Mouse (Mus musculus) cerebellum, postnatal 10 days (tissue): ENCODE measurements at regions not wholly inside any gene's neighbourhood (a gene's known extent, or its start where the extent isn't known, plus 50 kb on each side); places are given as distances from the start of the nearest gene placed in this dataset.
A peak's percentile ranks its signal among the peaks of the same experiment; 100 is the strongest.

Experiments
- DNase-seq, 2 experiments: peaks; one replicate each; pipeline ENCODE4 v3.0.0; 2021; ENCODE audit warnings: mixed read lengths in 2 of 2

DNA sequence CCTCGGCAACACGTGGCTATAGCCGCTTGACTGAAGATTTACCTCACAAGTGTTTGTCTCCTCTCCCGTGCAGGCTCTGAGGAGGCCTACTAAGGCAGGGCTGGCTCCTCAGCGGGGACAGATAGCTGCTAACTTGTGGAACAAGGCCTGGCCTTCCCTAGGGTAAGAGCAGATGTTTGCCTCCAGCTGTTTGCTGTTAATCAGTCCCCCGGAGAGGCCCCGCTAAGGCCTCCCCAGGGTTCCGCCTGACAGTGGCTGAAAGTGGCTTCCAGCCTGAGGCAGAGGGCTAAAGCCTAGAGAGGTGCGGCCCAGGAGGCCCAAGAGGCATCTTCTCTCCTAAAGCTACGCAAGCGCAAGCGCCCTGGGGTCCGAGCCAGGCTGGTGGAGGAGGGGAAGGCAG, 52.1 kb upstream of the Dlx4 start:
- no peak for DNase-seq

DNA sequence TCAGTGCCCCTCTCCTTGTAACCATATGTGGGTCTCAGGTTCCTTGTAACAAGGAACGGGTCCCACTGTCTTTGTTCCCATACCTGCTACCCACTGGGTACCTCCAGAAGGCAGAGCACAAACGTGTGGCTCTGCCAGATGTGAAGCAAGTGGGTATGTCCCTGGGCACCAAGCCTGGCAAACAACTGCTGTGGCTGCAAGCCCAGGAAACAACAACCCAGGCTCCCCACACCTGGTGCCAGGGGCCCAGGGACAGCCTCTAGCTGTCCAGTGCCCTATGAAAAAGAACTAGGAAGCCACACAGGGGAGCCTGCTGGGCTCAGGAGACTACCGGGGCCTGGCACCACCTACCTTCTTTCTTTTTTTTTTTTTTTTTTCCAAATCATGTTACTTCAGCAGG, 54.9 kb upstream of the Dlx4 start:
- DNase-seq: no peak

DNA sequence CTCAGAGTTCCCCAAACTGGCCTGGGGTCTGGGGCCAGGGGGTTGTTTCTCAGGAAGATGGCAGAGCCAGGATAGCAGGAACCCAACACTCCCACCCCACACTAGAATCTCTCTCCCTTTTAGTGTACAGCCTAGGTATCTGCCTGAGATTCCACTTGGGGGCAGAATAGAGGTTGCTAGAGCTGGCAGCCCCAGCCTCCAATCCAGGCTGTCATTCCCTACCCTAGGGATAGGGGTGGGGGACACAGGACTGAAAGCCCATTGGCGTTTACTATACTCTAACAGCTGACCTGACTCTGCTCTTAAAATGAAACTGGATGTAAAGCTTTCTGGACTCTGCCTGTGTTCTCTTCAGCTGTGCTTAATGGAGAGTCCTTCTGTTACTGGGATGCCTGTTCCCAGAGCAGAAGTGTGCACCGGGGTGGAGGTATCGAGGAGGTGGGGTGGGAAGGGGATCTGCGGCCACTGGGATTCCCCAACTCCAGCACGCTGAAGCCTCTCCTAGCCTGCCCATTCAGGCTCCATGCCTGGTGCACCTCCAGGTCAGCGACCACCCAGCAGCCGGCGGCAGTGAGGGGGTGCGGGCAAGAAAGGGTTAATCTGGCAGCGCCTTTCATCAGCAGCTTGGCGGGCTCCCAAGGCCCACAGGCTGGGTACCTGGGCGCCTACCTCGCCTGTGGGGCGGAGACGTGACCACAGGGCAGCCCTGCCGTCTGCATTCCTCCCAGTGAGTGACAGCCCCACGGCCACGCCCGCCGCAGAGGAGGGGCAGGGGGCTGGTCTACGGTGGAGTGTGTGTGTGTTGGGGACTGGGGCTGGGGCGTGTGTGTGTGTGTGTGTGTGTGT, 50.9 kb upstream of the Tac4 start:
- peak; percentile 55 to 57 for DNase-seq

DNA sequence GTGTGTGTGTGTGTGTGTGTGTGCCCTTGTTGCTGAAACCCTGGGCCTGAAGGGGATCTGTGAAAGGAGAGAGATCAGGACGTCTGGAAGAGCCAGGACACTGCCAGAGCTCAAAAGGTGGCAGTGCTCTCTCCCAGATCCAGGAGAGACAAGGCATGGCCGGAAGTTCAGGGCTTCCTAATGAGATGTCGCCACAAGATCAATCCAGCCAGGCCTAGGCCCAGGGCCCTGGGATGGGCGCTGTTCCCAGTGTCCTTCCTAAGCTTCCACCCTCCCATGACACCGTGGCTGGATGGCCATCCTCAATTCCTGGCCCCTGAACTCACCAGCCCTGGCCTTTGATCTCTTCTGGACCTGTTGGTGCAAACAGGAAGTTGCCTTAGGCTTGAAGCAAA, 50.3 kb upstream of the Tac4 start:
- no peak for DNase-seq
